Mouse (Mus musculus) CD4-positive naive resting alpha-beta T cell, adult 57 days (primary cell): ENCODE data around the gene Rnf141. TPM values are rescaled to one million over a fixed set of nuclear protein-coding genes. Genes with fewer than 3 reads are reported as not detected.

Source experiments
- total RNA-seq: library from RNA; stranded (reverse); gene quantifications from one replicate; pipeline ENCODE4 v1.2.4, GENCODE M21; 2023

Gene Rnf141
- total RNA-seq, result 13.3 TPM

GRCm38 (mm10) chr7:110843916-110844874 is at the start of gene Rnf141:
Rnf141 (minus strand) TSS chr7:110844457.

GRCm38 (mm10) chr7:110862751-110863289 is 18.6 kb upstream of the Rnf141 start, which contains the start of gene Lyve1:
Lyve1 (minus strand) TSS chr7:110863239.

GRCm38 (mm10) chr7:110768001-110768400 is 76.3 kb downstream of the Rnf141 start, which contains the start of gene Ampd3:
Ampd3 (plus strand) TSS chr7:110768206.

Other genes starting within 250 kb of the Rnf141 start
- 10.7 TPM for gene Sbf2, start 229.5 kb downstream of the Rnf141 start, total RNA-seq
- gene Adm, start 216.8 kb downstream of the Rnf141 start, total RNA-seq, result 1.2 TPM
- gene Ampd3, start 76.3 kb downstream of the Rnf141 start, total RNA-seq, result 20.8 TPM
- not detected for gene Lyve1, start 18.8 kb upstream of the Rnf141 start, total RNA-seq
- gene Mrvi1, start 138.0 kb upstream of the Rnf141 start, total RNA-seq, result 2.0 TPM
- gene Ctr9, start 184.5 kb upstream of the Rnf141 start, total RNA-seq, result 57.0 TPM
- 1,364 TPM for gene Eif4g2, start 238.6 kb upstream of the Rnf141 start, total RNA-seq